Mouse (Mus musculus): ENCODE measurements around the gene Asic2. TPM values are rescaled to one million over a fixed set of nuclear protein-coding genes. Genes with fewer than 3 reads are reported as not detected.
A peak's percentile ranks its signal among the peaks of the same experiment; 100 is the strongest.

Asic2 gene
- polyA plus RNA-seq, 1 experiment = 0.75 TPM

- H3K36me3 ChIP-seq (ENCODE audit: control insufficient read depth, insufficient read depth, low read length) = no peaks in the 10 kb centered on the region
- H3K27ac ChIP-seq (ENCODE audit: insufficient read depth, low read depth, low read length) = no peak overlapping the region
- no peaks in the 10 kb centered on the region for H3K27me3 ChIP-seq (replicated peaks; ENCODE audit: control insufficient read depth, insufficient read depth, low read length)
- no peaks in the 10 kb centered on the region for H3K4me1 ChIP-seq (ENCODE audit: control insufficient read depth, insufficient read depth, low read length)
- H3K4me3 ChIP-seq (ENCODE audit: insufficient read depth, low read depth, low read length) = no peak overlapping the region
- no peak for DNase-seq
- TF ChIP-seq POLR2A (IDR thresholded peaks at IDR 0.05; ENCODE audit: low read depth, low read length) = no peak
- no peak for TF ChIP-seq CTCF (conservative IDR thresholded peaks at IDR 0.05; ENCODE audit: insufficient read depth, insufficient read length, low read depth, low read length)
- WGBS = 39% methylated on average over 3 of the region's 3 CpGs
Observed at GRCm38 (mm10) chr11:81079237-81079636, 889.0 kb downstream of the Asic2 start.

GRCm38 (mm10) chr11:81071836-81072235 lies 896.4 kb downstream of the Asic2 start:
- no peaks in the 10 kb centered on the region for H3K27me3 ChIP-seq (replicated peaks; ENCODE audit: control insufficient read depth, insufficient read depth, low read length)
- TF ChIP-seq CTCF (conservative IDR thresholded peaks at IDR 0.05; ENCODE audit: insufficient read depth, insufficient read length, low read depth, low read length) = no peak
- no peak for TF ChIP-seq POLR2A (IDR thresholded peaks at IDR 0.05; ENCODE audit: low read depth, low read length)
- H3K36me3 ChIP-seq (ENCODE audit: control insufficient read depth, insufficient read depth, low read length) = no peaks in the 10 kb centered on the region
- H3K27ac ChIP-seq (ENCODE audit: insufficient read depth, low read depth, low read length) = no peak overlapping the region
- no peak overlapping the region for H3K4me3 ChIP-seq (ENCODE audit: insufficient read depth, low read depth, low read length)
- no peaks in the 10 kb centered on the region for H3K4me1 ChIP-seq (ENCODE audit: control insufficient read depth, insufficient read depth, low read length)
- 89% methylated on average over 4 of the region's 4 CpGs for WGBS
- no peak for DNase-seq

GRCm38 (mm10) chr11:81065386-81065785 lies 902.9 kb downstream of the Asic2 start:
- no peaks in the 10 kb centered on the region for H3K4me1 ChIP-seq (ENCODE audit: control insufficient read depth, insufficient read depth, low read length)
- no peak overlapping the region for H3K4me3 ChIP-seq (ENCODE audit: insufficient read depth, low read depth, low read length)
- DNase-seq = no peak
- WGBS = 87% methylated on average over 11 of the region's 11 CpGs
- H3K27me3 ChIP-seq (replicated peaks; ENCODE audit: control insufficient read depth, insufficient read depth, low read length) = no peaks in the 10 kb centered on the region
- no peak overlapping the region for H3K27ac ChIP-seq (ENCODE audit: insufficient read depth, low read depth, low read length)
- H3K36me3 ChIP-seq (ENCODE audit: control insufficient read depth, insufficient read depth, low read length) = no peaks in the 10 kb centered on the region
- no peak for TF ChIP-seq POLR2A (IDR thresholded peaks at IDR 0.05; ENCODE audit: low read depth, low read length)
- TF ChIP-seq CTCF (conservative IDR thresholded peaks at IDR 0.05; ENCODE audit: insufficient read depth, insufficient read length, low read depth, low read length) = no peak

GRCm38 (mm10) chr11:81064006-81064405 lies 904.3 kb downstream of the Asic2 start:
- WGBS = 63% methylated on average over 2 of the region's 2 CpGs
- no peak overlapping the region for H3K27ac ChIP-seq (ENCODE audit: insufficient read depth, low read depth, low read length)
- H3K36me3 ChIP-seq (ENCODE audit: control insufficient read depth, insufficient read depth, low read length) = no peaks in the 10 kb centered on the region
- H3K27me3 ChIP-seq (replicated peaks; ENCODE audit: control insufficient read depth, insufficient read depth, low read length) = no peaks in the 10 kb centered on the region
- DNase-seq = peak; percentile 65
- no peak overlapping the region for H3K4me3 ChIP-seq (ENCODE audit: insufficient read depth, low read depth, low read length)
- H3K4me1 ChIP-seq (ENCODE audit: control insufficient read depth, insufficient read depth, low read length) = no peaks in the 10 kb centered on the region
- TF ChIP-seq POLR2A (IDR thresholded peaks at IDR 0.05; ENCODE audit: low read depth, low read length) (no peak), CTCF (conservative IDR thresholded peaks at IDR 0.05; ENCODE audit: insufficient read depth, insufficient read length, low read depth, low read length) (no peak)

- no peak overlapping the region for H3K4me3 ChIP-seq (ENCODE audit: insufficient read depth, low read depth, low read length)
- H3K4me1 ChIP-seq (ENCODE audit: control insufficient read depth, insufficient read depth, low read length) = no peaks in the 10 kb centered on the region
- H3K36me3 ChIP-seq (ENCODE audit: control insufficient read depth, insufficient read depth, low read length) = no peaks in the 10 kb centered on the region
- TF ChIP-seq CTCF (conservative IDR thresholded peaks at IDR 0.05; ENCODE audit: insufficient read depth, insufficient read length, low read depth, low read length) (no peak), POLR2A (IDR thresholded peaks at IDR 0.05; ENCODE audit: low read depth, low read length) (no peak)
- H3K27ac ChIP-seq (ENCODE audit: insufficient read depth, low read depth, low read length) = no peak overlapping the region
- whole genome bisulfite sequencing = 77% methylated on average over 2 of the region's 2 CpGs
- no peak for DNase-seq
- H3K27me3 ChIP-seq (replicated peaks; ENCODE audit: control insufficient read depth, insufficient read depth, low read length) = no peaks in the 10 kb centered on the region
Observed at GRCm38 (mm10) chr11:81060077-81060476, 908.2 kb downstream of the Asic2 start.

GRCm38 (mm10) chr11:81059546-81059945 lies 908.7 kb downstream of the Asic2 start:
- no peak overlapping the region for H3K27ac ChIP-seq (ENCODE audit: insufficient read depth, low read depth, low read length)

GRCm38 (mm10) chr11:81057506-81057905 lies 910.8 kb downstream of the Asic2 start:
- no peak overlapping the region for H3K4me3 ChIP-seq (ENCODE audit: insufficient read depth, low read depth, low read length)
- H3K4me1 ChIP-seq (ENCODE audit: control insufficient read depth, insufficient read depth, low read length) = no peaks in the 10 kb centered on the region
- H3K36me3 ChIP-seq (ENCODE audit: control insufficient read depth, insufficient read depth, low read length) = no peaks in the 10 kb centered on the region
- no peaks in the 10 kb centered on the region for H3K27me3 ChIP-seq (replicated peaks; ENCODE audit: control insufficient read depth, insufficient read depth, low read length)
- no peak for DNase-seq
- no peak overlapping the region for H3K27ac ChIP-seq (ENCODE audit: insufficient read depth, low read depth, low read length)
- no peak for TF ChIP-seq POLR2A (IDR thresholded peaks at IDR 0.05; ENCODE audit: low read depth, low read length)
- no peak for TF ChIP-seq CTCF (conservative IDR thresholded peaks at IDR 0.05; ENCODE audit: insufficient read depth, insufficient read length, low read depth, low read length)
- WGBS = 79% methylated on average over 3 of the region's 3 CpGs

More at GRCm38 (mm10) chr11:81059546-81059945, 908.7 kb downstream of the Asic2 start:
- Histone ChIP-seq H3K4me1 (ENCODE audit: control insufficient read depth, insufficient read depth, low read length) (no peaks in the 10 kb centered on the region), H3K27me3 (replicated peaks; ENCODE audit: control insufficient read depth, insufficient read depth, low read length) (no peaks in the 10 kb centered on the region), H3K36me3 (ENCODE audit: control insufficient read depth, insufficient read depth, low read length) (no peaks in the 10 kb centered on the region), H3K4me3 (ENCODE audit: insufficient read depth, low read depth, low read length) (no peak overlapping the region)
- TF ChIP-seq CTCF (conservative IDR thresholded peaks at IDR 0.05; ENCODE audit: insufficient read depth, insufficient read length, low read depth, low read length) (no peak), POLR2A (IDR thresholded peaks at IDR 0.05; ENCODE audit: low read depth, low read length) (no peak)
- 88% methylated on average over 9 of the region's 9 CpGs for WGBS
- DNase-seq = no peak
